Mouse (Mus musculus): ENCODE results near the gene Stab1. TPM values are rescaled to one million over a fixed set of nuclear protein-coding genes. Genes with fewer than 3 reads are reported as not detected.

Stab1 gene
- total RNA-seq, 2 experiments from 2014 or later, result 23.9 to 30.5 TPM

Other genes starting within 250 kb of the Stab1 start
- 1 to 10 TPM; 2.4 to 3.7 TPM for gene Itih3, start 244.9 kb downstream of the Stab1 start, total RNA-seq (2021)
- not detected for gene Itih1, start 225.4 kb downstream of the Stab1 start, total RNA-seq (2021)
- gene Nek4, start 217.3 kb downstream of the Stab1 start, total RNA-seq (2021), result 10 to 100 TPM; 15.7 to 16.5 TPM
- 10 to 100 TPM; 43.8 to 46.2 TPM for gene Glt8d1, start 167.2 kb downstream of the Stab1 start, total RNA-seq (2021)
- 100 to 1,000 TPM; 158 to 166 TPM for gene Spcs1, start 167.0 kb downstream of the Stab1 start, total RNA-seq (2021)
- gene Pbrm1, start 149.5 kb downstream of the Stab1 start, total RNA-seq (2021), result 100 to 1,000 TPM; 107 to 110 TPM
- 10 to 100 TPM; 68.3 to 79.3 TPM for gene Gnl3, start 149.5 kb downstream of the Stab1 start, total RNA-seq (2021)
- gene Smim4, start 39.7 kb downstream of the Stab1 start, total RNA-seq (2021), result 10 to 100 TPM; 24.8 to 25.7 TPM
- gene Nt5dc2, start 37.6 kb downstream of the Stab1 start, total RNA-seq (2021), result 10 to 100 TPM; 16.9 to 19.4 TPM
- 1 to 10 TPM; 1.4 to 1.7 TPM for gene Tnnc1, start 39.7 kb upstream of the Stab1 start, total RNA-seq (2021)
- gene Nisch, start 48.3 kb upstream of the Stab1 start, total RNA-seq (2021), result 100 to 1,000 TPM; 446 to 469 TPM
- 1 to 10 TPM; 2.5 to 2.6 TPM for gene Sema3g, start 49.2 kb upstream of the Stab1 start, total RNA-seq (2021)
- 1 to 10 TPM; 5.3 to 5.8 TPM for gene Phf7, start 82.7 kb upstream of the Stab1 start, total RNA-seq (2021)
- 100 to 1,000 TPM; 112 to 123 TPM for gene Bap1, start 82.8 kb upstream of the Stab1 start, total RNA-seq (2021)
- 1 to 10 TPM; 1.8 to 2.4 TPM for gene Dnah1, start 155.3 kb upstream of the Stab1 start, total RNA-seq (2021)
- gene Capn7, start 168.0 kb upstream of the Stab1 start, total RNA-seq (2021), result 10 to 100 TPM; 60.9 to 61.4 TPM